Mouse (Mus musculus) cerebellum, adult 9-10 months (tissue): ENCODE results near the gene Tmprss9.
"Not testable (repeated sequence)": the region's sequence is repeated elsewhere in the genome, so short reads cannot be mapped to it uniquely, and the experiment has no call there.

Experiments
- DNase-seq: peaks from one replicate; pipeline ENCODE4 v3.0.0; 2022

The Tmprss9 gene

DNA sequence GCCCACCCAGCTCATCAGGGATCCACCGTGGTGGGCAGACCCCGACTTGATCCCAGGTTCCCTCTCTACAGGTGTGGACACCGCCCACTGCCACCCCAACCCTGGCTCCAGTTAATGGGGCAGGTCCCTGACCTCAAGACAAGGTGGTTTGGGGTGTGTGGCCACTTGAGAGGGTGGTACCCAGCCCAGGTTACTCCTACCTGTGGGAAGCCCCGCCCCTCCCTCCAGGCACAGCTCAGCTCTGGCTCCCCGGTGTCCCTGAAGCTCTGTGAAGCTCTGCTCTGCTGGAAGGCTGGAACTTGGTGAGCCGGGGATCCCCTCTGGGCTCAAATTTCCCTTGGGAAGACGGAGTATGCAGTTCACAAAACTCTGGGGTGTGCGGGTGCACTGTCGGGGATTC is at the start of gene Tmprss9:
TSS of gene Tmprss9 (plus strand) at position 268 of the 400 bp plus-strand sequence.
- DNase-seq, result no peak

DNA sequence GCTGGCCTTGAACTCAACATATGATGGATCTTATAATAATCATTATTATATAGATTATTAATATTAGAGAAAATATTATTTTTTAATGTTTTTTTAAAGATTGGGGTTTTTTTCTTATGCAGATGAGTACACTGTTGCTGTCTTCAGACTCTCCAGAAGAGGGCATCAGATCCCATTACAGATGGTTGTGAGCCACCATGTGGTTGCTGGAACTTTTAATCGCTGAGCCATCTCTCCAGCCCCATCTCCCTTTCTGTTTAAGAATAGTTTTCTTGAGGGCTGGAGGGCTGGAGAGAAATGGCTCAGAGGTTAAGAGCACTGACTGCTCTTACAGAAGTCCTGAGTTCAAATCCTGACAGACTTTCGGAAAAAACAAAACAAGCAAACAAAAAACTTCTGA is 49.7 kb upstream of the Tmprss9 start:
- DNase-seq, result no peak

GRCm38 (mm10) chr10:80822528-80822927 is 49.1 kb upstream of the Tmprss9 start:
- no peak for DNase-seq

DNA sequence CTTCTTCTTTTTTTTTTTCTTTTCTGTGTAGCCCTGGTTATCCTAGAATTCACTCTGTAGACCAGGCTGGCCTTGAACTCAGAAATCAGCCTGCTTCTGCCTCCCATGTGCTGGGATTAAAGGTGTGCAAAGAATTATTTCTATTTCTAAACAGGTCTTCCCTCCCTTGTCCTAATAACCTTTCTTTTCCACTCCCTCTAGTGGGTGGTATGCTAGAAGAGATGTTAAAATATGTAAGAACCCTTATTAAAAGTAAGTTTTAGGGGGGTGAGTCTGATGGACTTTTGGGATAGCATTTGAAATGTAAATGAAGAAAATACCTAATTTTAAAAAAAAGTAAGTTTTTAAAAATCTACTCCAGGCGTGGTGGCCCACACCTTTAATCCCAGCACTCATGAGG is 48.3 kb upstream of the Tmprss9 start:
- DNase-seq, result no peak

GRCm38 (mm10) chr10:80823847-80824643 is 47.6 kb upstream of the Tmprss9 start:
- DNase-seq, result no peak

DNA sequence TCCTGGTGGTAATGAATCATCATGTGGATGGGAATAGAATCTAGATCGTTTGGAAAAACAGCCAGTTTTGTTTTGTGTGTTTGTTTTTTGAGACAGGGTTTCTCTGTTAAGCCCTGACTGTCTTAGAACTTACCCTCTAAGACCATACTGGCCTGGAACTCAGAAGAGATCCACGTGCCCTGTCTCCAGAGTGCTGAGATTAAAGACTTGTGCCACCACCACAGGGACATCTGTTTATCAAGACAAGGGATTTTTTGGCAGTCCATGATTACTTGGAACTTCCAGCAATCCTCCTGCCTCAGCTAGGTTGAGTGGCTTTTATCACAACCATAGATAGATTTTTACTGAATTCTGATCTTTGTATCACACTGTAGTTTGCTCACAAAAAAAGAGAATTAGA is 46.8 kb upstream of the Tmprss9 start:
- DNase-seq, result peak; percentile 44

- peak; percentile 100 for DNase-seq
Observed at GRCm38 (mm10) chr10:80826151-80827062, 45.2 kb upstream of the Tmprss9 start, which contains the start of gene Oaz1. Gene Oaz1, plus strand, starts transcription at chr10:80826656.

GRCm38 (mm10) chr10:80827063-80827869 is 44.4 kb upstream of the Tmprss9 start:
- DNase-seq, result peak; percentile 60

- DNase-seq, result peak; percentile 59
Observed at GRCm38 (mm10) chr10:80827870-80828420, 43.7 kb upstream of the Tmprss9 start.

DNA sequence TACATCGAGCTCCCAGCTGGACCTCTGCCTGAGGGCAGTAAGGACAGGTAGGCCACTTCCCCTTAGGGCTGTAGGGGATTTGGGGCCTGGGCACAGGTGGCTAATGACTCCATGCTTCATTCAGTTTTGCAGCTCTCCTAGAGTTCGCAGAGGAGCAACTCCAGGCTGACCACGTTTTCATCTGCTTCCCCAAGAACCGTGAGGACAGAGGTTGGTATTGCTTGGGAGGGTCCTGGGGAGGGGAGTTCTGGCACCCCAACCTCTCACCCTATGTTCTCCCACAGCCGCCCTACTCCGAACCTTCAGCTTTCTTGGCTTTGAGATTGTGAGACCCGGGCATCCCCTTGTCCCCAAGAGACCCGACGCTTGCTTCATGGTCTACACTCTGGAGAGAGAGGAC is 43.1 kb upstream of the Tmprss9 start:
- DNase-seq, result not testable (repeated sequence)

GRCm38 (mm10) chr10:80829359-80830278 is 42.0 kb upstream of the Tmprss9 start:
- DNase-seq, result peak; percentile 59

- DNase-seq, result peak; percentile 45
Observed at GRCm38 (mm10) chr10:80831136-80831535, 40.5 kb upstream of the Tmprss9 start.

GRCm38 (mm10) chr10:80832818-80833217 is 38.8 kb upstream of the Tmprss9 start:
- DNase-seq, result no peak

DNA sequence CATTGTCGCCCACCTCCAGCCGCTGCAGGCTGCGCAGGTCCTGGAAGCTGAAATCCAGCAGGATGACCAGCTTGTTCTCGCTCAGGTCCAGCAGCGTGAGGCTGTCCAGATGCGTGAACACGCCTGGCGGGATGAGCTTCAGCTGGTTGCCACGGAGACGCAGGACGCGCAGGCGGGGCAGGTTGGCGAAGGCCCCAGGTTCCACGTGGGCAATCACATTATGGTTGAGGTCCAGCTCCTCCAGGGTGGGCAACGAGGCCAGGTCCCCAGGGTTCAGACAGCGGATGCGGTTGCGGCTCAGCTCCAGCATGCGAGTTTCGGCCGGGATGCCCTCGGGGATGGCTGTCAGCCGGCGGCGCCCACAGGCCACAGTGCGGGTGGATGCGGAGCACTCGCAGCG is 36.0 kb upstream of the Tmprss9 start:
- DNase-seq, result no peak

GRCm38 (mm10) chr10:80836949-80837379 is 34.7 kb upstream of the Tmprss9 start:
- DNase-seq, result peak; percentile 78

GRCm38 (mm10) chr10:80837827-80838226 is 33.8 kb upstream of the Tmprss9 start:
- peak; percentile 84 for DNase-seq

DNA sequence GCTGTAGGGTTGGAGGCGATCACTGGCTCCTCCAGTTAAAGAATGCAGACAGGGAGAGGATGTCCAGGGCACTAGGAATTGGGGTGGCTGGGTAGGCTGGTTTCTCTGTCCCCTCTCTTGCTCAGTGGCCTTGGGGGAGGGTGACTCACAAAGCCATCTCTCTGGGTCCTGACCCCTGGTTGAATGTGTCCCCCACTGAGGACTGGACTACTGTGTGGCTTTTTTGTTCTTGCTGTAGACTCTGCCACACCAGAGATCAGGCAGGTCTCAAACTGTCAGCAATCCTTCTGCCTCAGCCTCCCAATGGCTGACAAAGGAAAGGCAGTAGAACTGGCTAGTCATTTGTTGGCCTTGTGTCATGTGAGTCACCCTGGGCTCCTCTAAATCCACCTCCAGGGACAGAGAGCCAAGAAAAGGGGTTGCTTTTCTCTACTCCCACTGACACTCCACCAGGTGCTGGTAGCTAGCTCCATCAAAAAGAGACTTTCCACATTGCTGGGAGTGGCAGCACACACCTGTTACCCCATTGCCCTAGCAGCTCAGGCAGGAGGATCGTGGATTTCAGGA is 33.2 kb upstream of the Tmprss9 start:
- no peak for DNase-seq

DNA sequence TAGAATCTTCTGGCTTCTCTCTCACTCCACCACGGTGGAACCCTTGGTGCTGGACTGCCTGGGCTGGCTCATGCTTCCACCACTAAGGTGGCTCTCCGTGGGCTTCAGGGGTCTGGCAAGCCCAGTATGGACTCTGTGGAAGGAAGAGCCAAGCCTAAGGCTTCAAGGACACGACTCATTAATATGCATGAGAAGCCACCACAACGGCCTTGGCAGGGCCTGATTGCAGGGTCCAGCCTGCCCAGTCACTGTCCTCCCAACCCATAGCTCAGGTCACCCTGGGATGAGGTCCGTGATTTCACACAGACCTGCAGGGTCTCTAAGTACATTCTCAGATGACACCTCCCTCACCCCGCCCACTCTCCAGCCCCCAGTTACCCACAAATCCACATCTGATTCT is 31.8 kb upstream of the Tmprss9 start:
- no peak for DNase-seq

DNA sequence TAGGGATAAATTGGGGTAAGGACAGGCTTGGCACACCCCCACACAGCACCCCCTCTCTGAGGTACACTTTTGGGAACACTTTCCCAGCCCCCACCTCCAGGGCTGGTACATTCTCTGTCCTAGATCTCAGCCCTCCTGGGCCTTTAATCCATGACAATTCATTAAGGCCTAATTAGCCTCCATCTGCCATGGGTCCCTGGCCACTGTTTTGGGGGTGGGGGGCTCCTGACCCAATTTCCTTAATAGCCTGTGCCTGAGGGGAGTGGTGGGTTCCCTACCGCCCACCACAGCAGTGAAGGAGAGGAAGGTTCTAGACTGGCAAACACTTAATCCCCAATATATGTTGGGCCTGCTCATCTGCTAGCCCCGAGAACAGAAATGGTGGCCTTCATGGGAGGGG is 30.0 kb upstream of the Tmprss9 start:
- no peak for DNase-seq

GRCm38 (mm10) chr10:80842334-80842733 is 29.3 kb upstream of the Tmprss9 start:
- no peak for DNase-seq
